Mouse (Mus musculus) gastrocnemius, postnatal 10 days (tissue): Measurements from ENCODE around the gene Thap4. TPM values are rescaled to one million over a fixed set of nuclear protein-coding genes. Genes with fewer than 3 reads are reported as not detected.
A peak's percentile ranks its signal among the peaks of the same experiment; 100 is the strongest.
"Not testable (repeated sequence)": the region's sequence is repeated elsewhere in the genome, so short reads cannot be mapped to it uniquely, and the experiment has no call there.

Experiments used
- DNase-seq: peaks from one replicate; pipeline ENCODE4 v3.0.0; 2021; ENCODE audit warnings: mixed read lengths
- long read RNA-seq, 2 experiments: library from polyadenylated mRNA; stranded (forward); transcript quantifications; one replicate each; pipeline ENCODE4 v2.0.0; 2021
- total RNA-seq, 2 experiments: library from RNA; stranded (reverse); gene quantifications; 2 replicates each; pipeline ENCODE4 v1.2.3; 2021

Thap4 gene
- 10 to 100 TPM; 32.3 to 38.8 TPM for total RNA-seq
- long read RNA-seq, experiment 1, full-length matches to known transcripts, result 11 of 13 reads
- long read RNA-seq, experiment 1, partial matches to known transcripts, result 1 of 13 reads
- long read RNA-seq, experiment 1, other reads (novel, unspliced or antisense), result 1 of 13 reads
- long read RNA-seq, experiment 2, full-length matches to known transcripts, result 15 of 20 reads
- long read RNA-seq, experiment 2, partial matches to known transcripts, result 5 of 20 reads
- long read RNA-seq, experiment 2, other reads (novel, unspliced or antisense), result 0 of 20 reads

GRCm38 (mm10) chr1:93754573-93755290, at the start of gene Thap4:
Gene Thap4 (minus strand): TSS chr1:93754864.
- peak; percentile 94 for DNase-seq

- peak; percentile 100 for DNase-seq
Observed at GRCm38 (mm10) chr1:93803556-93804507, 49.2 kb upstream of the Thap4 start, which contains the start of gene Ing5. Gene Ing5 (plus strand): TSS chr1:93803965.

- DNase-seq, result no peak
Observed at GRCm38 (mm10) chr1:93802771-93803170, 48.1 kb upstream of the Thap4 start.

- DNase-seq, result peak; percentile 86
Observed at GRCm38 (mm10) chr1:93801741-93802238, 47.1 kb upstream of the Thap4 start, which contains the start of gene Dtymk. Gene Dtymk (minus strand): TSS chr1:93801934.

- DNase-seq, result no peak
Observed at GRCm38 (mm10) chr1:93800670-93801503, 46.2 kb upstream of the Thap4 start.

GRCm38 (mm10) chr1:93795886-93796285, 41.2 kb upstream of the Thap4 start:
- DNase-seq, result no peak

- DNase-seq, result no peak
Observed at GRCm38 (mm10) chr1:93794526-93794925, 39.9 kb upstream of the Thap4 start.

- DNase-seq, result no peak
Observed at GRCm38 (mm10) chr1:93786912-93787311, 32.2 kb upstream of the Thap4 start.

GRCm38 (mm10) chr1:93776686-93777085, 22.0 kb upstream of the Thap4 start:
- no peak for DNase-seq

GRCm38 (mm10) chr1:93769901-93770300, 15.2 kb upstream of the Thap4 start:
- no peak for DNase-seq

GRCm38 (mm10) chr1:93767600-93767999, 12.9 kb upstream of the Thap4 start:
- no peak for DNase-seq

GRCm38 (mm10) chr1:93764871-93765591, 10.4 kb upstream of the Thap4 start:
- no peak for DNase-seq

GRCm38 (mm10) chr1:93763531-93763930, 8.9 kb upstream of the Thap4 start:
- not testable (repeated sequence) for DNase-seq

- no peak for DNase-seq
Observed at GRCm38 (mm10) chr1:93760076-93760475, 5.4 kb upstream of the Thap4 start.

- DNase-seq, result no peak
Observed at GRCm38 (mm10) chr1:93756154-93756553, 1.5 kb upstream of the Thap4 start.

- DNase-seq, result no peak
Observed at GRCm38 (mm10) chr1:93755618-93756017, 954 bp upstream of the Thap4 start.

- DNase-seq, result no peak
Observed at GRCm38 (mm10) chr1:93755291-93755610, 587 bp upstream of the Thap4 start.

- no peak for DNase-seq
Observed at GRCm38 (mm10) chr1:93753911-93754572, 622 bp downstream of the Thap4 start.

GRCm38 (mm10) chr1:93751290-93751689, 3.4 kb downstream of the Thap4 start, which contains the start of gene Atg4b:
Gene Atg4b (plus strand): TSS chr1:93751500.
- no peak for DNase-seq

- DNase-seq, result no peak
Observed at GRCm38 (mm10) chr1:93748539-93748938, 6.1 kb downstream of the Thap4 start.
